Mouse (Mus musculus) intestine, postnatal 0 days (tissue): ENCODE results near the gene Olfr329-ps. TPM values are rescaled to one million over a fixed set of nuclear protein-coding genes. Genes with fewer than 3 reads are reported as not detected.

Experiments used
- ATAC-seq: fragments of 200-750 bp; cut with Nextera tagmentation; 2 replicates; pipeline ENCODE4 v1.8.0; 2017; ENCODE audit warnings: mild to moderate bottlenecking, moderate TSS enrichment, moderate library complexity
- H3K27ac ChIP-seq: fragments of 300-500 bp; sonication (generic); 2 replicates; pipeline ENCODE4 v1.5.1; 2014; ENCODE audit warnings: mild to moderate bottlenecking, low read depth, low read length, moderate library complexity
- H3K27me3 ChIP-seq: fragments of 300-500 bp; sonication (generic); replicated peaks from 2 replicates; pipeline ENCODE4 v1.6.1; 2014; ENCODE audit warnings: low read length, mixed read lengths; ENCODE audit not compliant: control insufficient read depth, insufficient read depth
- H3K36me3 ChIP-seq: fragments of 300-500 bp; sonication (generic); 2 replicates; pipeline ENCODE4 v1.6.1; 2014; ENCODE audit warnings: mild to moderate bottlenecking, moderate library complexity; ENCODE audit not compliant: control insufficient read depth, insufficient read depth
- H3K4me1 ChIP-seq: fragments of 300-500 bp; sonication (generic); replicated peaks from 2 replicates; pipeline ENCODE4 v1.6.1; 2014; ENCODE audit warnings: antibody characterized with exemption, low read length, mixed read lengths; ENCODE audit not compliant: control insufficient read depth, insufficient read depth
- H3K4me2 ChIP-seq: fragments of 300-500 bp; sonication (generic); replicated peaks from 2 replicates; pipeline ENCODE4 v1.6.1; 2014; ENCODE audit warnings: low read depth, mild to moderate bottlenecking, moderate library complexity
- H3K4me3 ChIP-seq: fragments of 300-500 bp; sonication (generic); 2 replicates; pipeline ENCODE4 v1.5.1; 2014; ENCODE audit warnings: low read depth, low read length
- H3K9ac ChIP-seq: fragments of 300-500 bp; sonication (generic); 2 replicates; pipeline ENCODE4 v1.6.1; 2014; ENCODE audit warnings: mild to moderate bottlenecking, low read depth, low read length
- H3K9me3 ChIP-seq: fragments of 300-500 bp; sonication (generic); 2 replicates; pipeline ENCODE4 v1.6.1; 2016; ENCODE audit warnings: mixed run types; ENCODE audit not compliant: control insufficient read depth
- CTCF ChIP-seq: sonication (generic); IDR thresholded peaks from 2 replicates; pipeline ENCODE4 v1.5.1; 2016; ENCODE audit warnings: low read depth, mild to moderate bottlenecking, control low read depth, antibody characterized with exemption, moderate library complexity
- WGBS: fragments of 180-500 bp; shearing (Covaris S2); extraction: QIAGEN DNeasy Blood & Tissue Kit; methylation state at CpG from one replicate; pipeline ENCODE4 v1.1.7; 2014; 5-methylcytosine and 5-hydroxymethylcytosine counted together
- polyA plus RNA-seq: library from polyadenylated mRNA; unstranded; fragments of >200 nt; fragmentation: Nextera tagmentation; extraction: Ambion mirVana; gene quantifications from 2 replicates; pipeline ENCODE4 v1.2.1, GENCODE M21; 2015

Olfr329-ps gene
- polyA plus RNA-seq, 1 experiment from 2014 or later, result not detected

GRCm38 (mm10) chr11:58499290-58499689, 46.9 kb downstream of the Olfr329-ps start:
- H3K4me2 ChIP-seq, result no peak overlapping the region
- peak; percentile 62 for TF ChIP-seq CTCF
- H3K9ac ChIP-seq, result no peak overlapping the region
- 36% methylated on average over 3 of the region's 3 CpGs for WGBS
- no peaks in the 10 kb centered on the region for H3K9me3 ChIP-seq
- no peaks in the 10 kb centered on the region for H3K36me3 ChIP-seq
- ATAC-seq, result no peak
- H3K27me3 ChIP-seq, result peaks cover 41% of the 10 kb centered on the region
- no peaks in the 10 kb centered on the region for H3K4me1 ChIP-seq
- H3K27ac ChIP-seq, result no peak overlapping the region
- no peak overlapping the region for H3K4me3 ChIP-seq

- Histone ChIP-seq H3K27me3 (peaks cover 38% of the 10 kb centered on the region), H3K27ac (no peak overlapping the region), H3K9me3 (no peaks in the 10 kb centered on the region), H3K4me3 (no peak overlapping the region), H3K4me1 (no peaks in the 10 kb centered on the region), H3K9ac (no peak overlapping the region), H3K36me3 (no peaks in the 10 kb centered on the region), H3K4me2 (no peak overlapping the region)
- 80% methylated on average over 9 of the region's 9 CpGs for WGBS
- no peak for ATAC-seq
- no peak for TF ChIP-seq CTCF
Observed at GRCm38 (mm10) chr11:58498761-58499160, 47.5 kb downstream of the Olfr329-ps start.

- WGBS, result 80% methylated on average over 2 of the region's 2 CpGs
- ATAC-seq, result no peak
Observed at GRCm38 (mm10) chr11:58492455-58492854, 53.8 kb downstream of the Olfr329-ps start, which contains the start of gene Olfr332. TSS of gene Olfr332 (minus strand) at chr11:58492555.

More at GRCm38 (mm10) chr11:58492455-58492854, 53.8 kb downstream of the Olfr329-ps start, which contains the start of gene Olfr332:
- Histone ChIP-seq H3K4me1 (no peaks in the 10 kb centered on the region), H3K4me2 (no peak within 1 kb of the TSS), H3K9me3 (no peaks in the 10 kb centered on the region), H3K27me3 (peaks cover 42% of the 10 kb centered on the region; the same call in 1 of the 2 replicates), H3K4me3 (no peak within 1 kb of the TSS), H3K36me3 (no peaks in the 10 kb centered on the region), H3K27ac (no peak within 1 kb of the TSS), H3K9ac (no peak within 1 kb of the TSS)
- TF ChIP-seq CTCF, result no peak

Other genes with a start within 250 kb of the Olfr329-ps start
- 3.9 and 4.7 TPM in 2 replicates for gene Zfp692, start 239.4 kb downstream of the Olfr329-ps start, polyA plus RNA-seq
- 32.0 and 33.8 TPM in 2 replicates for gene Zfp672, start 216.1 kb downstream of the Olfr329-ps start, polyA plus RNA-seq
- 13.2 and 14.7 TPM in 2 replicates for gene Sh3bp5l, start 215.7 kb downstream of the Olfr329-ps start, polyA plus RNA-seq
- gene Lypd8, start 167.4 kb downstream of the Olfr329-ps start, polyA plus RNA-seq, result 1,454 and 1,717 TPM in 2 replicates
- 0.77 and 4.8 TPM in 2 replicates for gene 1810065E05Rik, start 125.3 kb downstream of the Olfr329-ps start, polyA plus RNA-seq
- not detected in 2 replicates for gene Gm12253, start 113.9 kb downstream of the Olfr329-ps start, polyA plus RNA-seq
- not detected in 2 replicates for gene Lypd9, start 93.5 kb downstream of the Olfr329-ps start, polyA plus RNA-seq
- not detected in 2 replicates for gene Olfr30, start 84.2 kb downstream of the Olfr329-ps start, polyA plus RNA-seq
- not detected in 2 replicates for gene Olfr332, start 53.9 kb downstream of the Olfr329-ps start, polyA plus RNA-seq
- gene Olfr331, start 43.9 kb downstream of the Olfr329-ps start, polyA plus RNA-seq, result not detected in 2 replicates
- not detected in 2 replicates for gene Olfr330, start 11.6 kb downstream of the Olfr329-ps start, polyA plus RNA-seq
- gene Olfr328, start 9.2 kb upstream of the Olfr329-ps start, polyA plus RNA-seq, result not detected in 2 replicates
- not detected in 2 replicates for gene Olfr224, start 24.1 kb upstream of the Olfr329-ps start, polyA plus RNA-seq
- not detected in 2 replicates for gene Olfr325, start 31.3 kb upstream of the Olfr329-ps start, polyA plus RNA-seq
- not detected in 2 replicates for gene Olfr324, start 48.7 kb upstream of the Olfr329-ps start, polyA plus RNA-seq
- 24.5 and 49.3 TPM in 2 replicates for gene 2210407C18Rik, start 69.7 kb upstream of the Olfr329-ps start, polyA plus RNA-seq
- not detected in 2 replicates for gene Olfr323, start 84.1 kb upstream of the Olfr329-ps start, polyA plus RNA-seq
- gene Trim58, start 94.0 kb upstream of the Olfr329-ps start, polyA plus RNA-seq, result not detected in 2 replicates
- gene Olfr322, start 112.4 kb upstream of the Olfr329-ps start, polyA plus RNA-seq, result not detected in 2 replicates
- gene Olfr320, start 134.7 kb upstream of the Olfr329-ps start, polyA plus RNA-seq, result not detected in 2 replicates
- not detected in 2 replicates for gene Olfr319, start 152.7 kb upstream of the Olfr329-ps start, polyA plus RNA-seq
- gene Olfr318, start 177.6 kb upstream of the Olfr329-ps start, polyA plus RNA-seq, result not detected in 2 replicates
- gene Olfr317, start 192.8 kb upstream of the Olfr329-ps start, polyA plus RNA-seq, result not detected in 2 replicates
- not detected in 2 replicates for gene Olfr316, start 206.3 kb upstream of the Olfr329-ps start, polyA plus RNA-seq
- not detected in 2 replicates for gene Olfr315, start 226.8 kb upstream of the Olfr329-ps start, polyA plus RNA-seq
- not detected in 2 replicates for gene Olfr314, start 236.5 kb upstream of the Olfr329-ps start, polyA plus RNA-seq